Mouse (Mus musculus) monocyte, adult 2 months (primary cell): Measurements from ENCODE around the gene Smpd2.
"Not testable (repeated sequence)": the region's sequence is repeated elsewhere in the genome, so short reads cannot be mapped to it uniquely, and the experiment has no call there.

Experiments
- DNase-seq, 2 experiments: peaks; one replicate each; pipeline ENCODE4 v3.0.0; 2022; ENCODE audit warnings: low spot score in 2 of 2, low read depth in 1 of 2

Gene Smpd2

GRCm38 (mm10) chr10:41489708-41490517, at the start of gene Smpd2, which contains the start of gene Ppil6:
TSS of gene Smpd2 (minus strand) at chr10:41490369.
TSS of gene Ppil6 (plus strand) at chr10:41490439.
- DNase-seq: peak; percentile 78 to 95

GRCm38 (mm10) chr10:41538986-41539385, 48.8 kb upstream of the Smpd2 start:
- no peak for DNase-seq

GRCm38 (mm10) chr10:41537983-41538330, 47.8 kb upstream of the Smpd2 start:
- no peak for DNase-seq

- no peak for DNase-seq
Observed at GRCm38 (mm10) chr10:41537226-41537982, 47.2 kb upstream of the Smpd2 start.

- DNase-seq: no peak
Observed at GRCm38 (mm10) chr10:41536714-41537113, 46.5 kb upstream of the Smpd2 start.

GRCm38 (mm10) chr10:41535991-41536390, 45.8 kb upstream of the Smpd2 start:
- DNase-seq: no peak

- no peak for DNase-seq
Observed at GRCm38 (mm10) chr10:41529972-41530371, 39.8 kb upstream of the Smpd2 start.

- DNase-seq: no peak
Observed at GRCm38 (mm10) chr10:41525696-41526095, 35.5 kb upstream of the Smpd2 start.

- DNase-seq: no peak
Observed at GRCm38 (mm10) chr10:41523386-41523785, 33.2 kb upstream of the Smpd2 start.

- DNase-seq: no peak
Observed at GRCm38 (mm10) chr10:41520410-41520673, 30.2 kb upstream of the Smpd2 start.

GRCm38 (mm10) chr10:41519640-41520409, 29.7 kb upstream of the Smpd2 start:
- peak; percentile 16 to 37 for DNase-seq

- DNase-seq: peak; percentile 75 to 86
Observed at GRCm38 (mm10) chr10:41518981-41519618, 28.9 kb upstream of the Smpd2 start, which contains the start of gene Cd164. TSS of gene Cd164 (plus strand) at chr10:41519414.

GRCm38 (mm10) chr10:41518508-41518980, 28.4 kb upstream of the Smpd2 start:
- DNase-seq: peak; percentile 33 to 72

- no peak for DNase-seq
Observed at GRCm38 (mm10) chr10:41514921-41515320, 24.8 kb upstream of the Smpd2 start.

GRCm38 (mm10) chr10:41514301-41514700, 24.1 kb upstream of the Smpd2 start:
- DNase-seq: no peak

GRCm38 (mm10) chr10:41509160-41509559, 19.0 kb upstream of the Smpd2 start:
- no peak for DNase-seq

- not testable (repeated sequence) for DNase-seq
Observed at GRCm38 (mm10) chr10:41505446-41505845, 15.3 kb upstream of the Smpd2 start.

- DNase-seq: no peak
Observed at GRCm38 (mm10) chr10:41504996-41505395, 14.8 kb upstream of the Smpd2 start.

- no peak for DNase-seq
Observed at GRCm38 (mm10) chr10:41500941-41501340, 10.8 kb upstream of the Smpd2 start.

GRCm38 (mm10) chr10:41491111-41491510, 942 bp upstream of the Smpd2 start:
- no peak for DNase-seq

GRCm38 (mm10) chr10:41490518-41490873, 327 bp upstream of the Smpd2 start:
- no peak for DNase-seq
